Mouse (Mus musculus): Measurements from ENCODE around the gene Ptov1.

Ptov1 gene

GRCm38 (mm10) chr7:44869697-44870528 lies at the start of gene Ptov1:
Ptov1 (minus strand) TSS chr7:44869788.
- DNase-seq (ENCODE audit: low read depth, low spot score): peak; percentile 86

GRCm38 (mm10) chr7:44919127-44919526 lies 49.5 kb upstream of the Ptov1 start:
- no peak for DNase-seq (ENCODE audit: low read depth, low spot score)

- no peak for DNase-seq (ENCODE audit: low read depth, low spot score)
These were observed 48.6 kb upstream of the Ptov1 start for GRCm38 (mm10) chr7:44918219-44918618.

- DNase-seq (ENCODE audit: low read depth, low spot score): no peak
These were observed 47.3 kb upstream of the Ptov1 start for GRCm38 (mm10) chr7:44916881-44917280.

- DNase-seq (ENCODE audit: low read depth, low spot score): no peak
These were observed 46.6 kb upstream of the Ptov1 start for GRCm38 (mm10) chr7:44916191-44916590.

- no peak for DNase-seq (ENCODE audit: low read depth, low spot score)
These were observed 45.7 kb upstream of the Ptov1 start for GRCm38 (mm10) chr7:44915314-44915713.

GRCm38 (mm10) chr7:44914396-44914795 lies 44.8 kb upstream of the Ptov1 start:
- DNase-seq (ENCODE audit: low read depth, low spot score): no peak

GRCm38 (mm10) chr7:44908706-44909476 lies 39.3 kb upstream of the Ptov1 start:
- DNase-seq (ENCODE audit: low read depth, low spot score): no peak

GRCm38 (mm10) chr7:44905430-44905829 lies 35.8 kb upstream of the Ptov1 start:
- no peak for DNase-seq (ENCODE audit: low read depth, low spot score)

- peak; percentile 87 for DNase-seq (ENCODE audit: low read depth, low spot score)
These were observed 31.7 kb upstream of the Ptov1 start for GRCm38 (mm10) chr7:44901230-44901722.

GRCm38 (mm10) chr7:44900632-44901031 lies 31.0 kb upstream of the Ptov1 start:
- no peak for DNase-seq (ENCODE audit: low read depth, low spot score)

- DNase-seq (ENCODE audit: low read depth, low spot score): peak; percentile 41
These were observed 29.0 kb upstream of the Ptov1 start for GRCm38 (mm10) chr7:44898607-44899006.

- no peak for DNase-seq (ENCODE audit: low read depth, low spot score)
These were observed 26.9 kb upstream of the Ptov1 start for GRCm38 (mm10) chr7:44896499-44896898.

- DNase-seq (ENCODE audit: low read depth, low spot score): peak; percentile 98
These were observed 26.2 kb upstream of the Ptov1 start, which contains the start of gene Fuz for GRCm38 (mm10) chr7:44895593-44896434. Fuz (plus strand) TSS chr7:44896079.

GRCm38 (mm10) chr7:44895206-44895592 lies 25.6 kb upstream of the Ptov1 start:
- DNase-seq (ENCODE audit: low read depth, low spot score): no peak

GRCm38 (mm10) chr7:44894175-44894574 lies 24.6 kb upstream of the Ptov1 start:
- DNase-seq (ENCODE audit: low read depth, low spot score): no peak

- DNase-seq (ENCODE audit: low read depth, low spot score): no peak
These were observed 23.6 kb upstream of the Ptov1 start for GRCm38 (mm10) chr7:44893197-44893596.

GRCm38 (mm10) chr7:44892276-44892921 lies 22.8 kb upstream of the Ptov1 start, which contains the start of gene Med25:
Med25 (minus strand) TSS chr7:44892712.
- DNase-seq (ENCODE audit: low read depth, low spot score): peak; percentile 93

- no peak for DNase-seq (ENCODE audit: low read depth, low spot score)
These were observed 22.0 kb upstream of the Ptov1 start for GRCm38 (mm10) chr7:44891611-44892010.

GRCm38 (mm10) chr7:44890737-44891136 lies 21.1 kb upstream of the Ptov1 start:
- DNase-seq (ENCODE audit: low read depth, low spot score): no peak

GRCm38 (mm10) chr7:44890180-44890579 lies 20.6 kb upstream of the Ptov1 start:
- DNase-seq (ENCODE audit: low read depth, low spot score): no peak
